Mouse (Mus musculus): ENCODE results near the gene Chrne. TPM values are rescaled to one million over a fixed set of nuclear protein-coding genes. Genes with fewer than 3 reads are reported as not detected.
A peak's percentile ranks its signal among the peaks of the same experiment; 100 is the strongest.

Gene Chrne
- polyA plus RNA-seq, 1 experiment from 2014 or later = not detected

GRCm38 (mm10) chr11:70646691-70647650 lies 28.0 kb upstream of the Chrne start, which contains the start of the genes Rnf167 and Slc25a11:
Rnf167 (plus strand) TSS chr11:70647235.
Slc25a11 (minus strand) TSS chr11:70647479.
- H3K4me3 ChIP-seq (ENCODE audit: low read depth, low read length) = peak within 1 kb of the TSS; percentile 72
- ATAC-seq (ENCODE audit: low FRiP score) = peak; percentile 91
- peak within 1 kb of the TSS; percentile 99 for H3K4me2 ChIP-seq
- under 1% methylated on average over 63 of the region's 63 CpGs for WGBS
- H3K9ac ChIP-seq (ENCODE audit: low read length) = peak within 1 kb of the TSS; percentile 78
- H3K27me3 ChIP-seq (ENCODE audit: control insufficient read depth, insufficient read depth, low read length) = no peaks in the 10 kb centered on the region
- H3K36me3 ChIP-seq (ENCODE audit: control insufficient read depth, insufficient read depth, low read length) = peaks cover 26% of the 10 kb centered on the region
- peaks cover 22% of the 10 kb centered on the region for H3K4me1 ChIP-seq (ENCODE audit: control insufficient read depth, insufficient read depth, low read length)
- no peaks in the 10 kb centered on the region for H3K9me3 ChIP-seq (ENCODE audit: control insufficient read depth, low read length)
- DNase-seq (ENCODE audit: low spot score, missing footprints) = peak; percentile 99
- H3K27ac ChIP-seq (ENCODE audit: low read depth, low read length) = peak within 1 kb of the TSS; percentile 88

DNA sequence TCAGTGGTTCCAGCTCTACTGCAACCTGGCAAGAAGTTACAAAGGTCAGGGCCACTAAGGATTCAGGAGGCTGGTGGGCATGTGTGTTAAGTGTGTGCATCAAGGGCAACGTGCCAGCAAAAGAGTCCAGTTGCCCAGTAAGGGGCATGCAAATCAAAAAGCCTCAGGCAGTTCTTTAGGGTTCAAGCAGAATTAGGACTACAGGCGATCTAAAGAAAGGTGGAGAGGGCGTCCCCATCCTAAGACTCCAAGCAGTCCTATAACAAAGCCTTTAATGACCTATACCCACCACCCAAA lies 27.2 kb upstream of the Chrne start:
- H3K9ac ChIP-seq (ENCODE audit: low read length) = peak overlapping the region; percentile 75
- peaks cover 24% of the 10 kb centered on the region for H3K36me3 ChIP-seq (ENCODE audit: control insufficient read depth, insufficient read depth, low read length)
- peak overlapping the region; percentile 63; the same call in 1 of the 2 replicates for H3K27ac ChIP-seq (ENCODE audit: low read depth, low read length)
- H3K4me2 ChIP-seq = peak overlapping the region; percentile 79
- no peak for ATAC-seq (ENCODE audit: low FRiP score)
- DNase-seq (ENCODE audit: low spot score, missing footprints) = no peak
- WGBS = 29% methylated on average over 3 of the region's 3 CpGs
- H3K27me3 ChIP-seq (ENCODE audit: control insufficient read depth, insufficient read depth, low read length) = no peaks in the 10 kb centered on the region
- no peaks in the 10 kb centered on the region for H3K9me3 ChIP-seq (ENCODE audit: control insufficient read depth, low read length)
- H3K4me1 ChIP-seq (ENCODE audit: control insufficient read depth, insufficient read depth, low read length) = peaks cover 22% of the 10 kb centered on the region
- H3K4me3 ChIP-seq (ENCODE audit: low read depth, low read length) = peak overlapping the region; percentile 72

- DNase-seq (ENCODE audit: low spot score, missing footprints) (no peak), ATAC-seq (ENCODE audit: low FRiP score) (no peak)
- Histone ChIP-seq H3K4me3 (ENCODE audit: low read depth, low read length) (peak overlapping the region; percentile 72), H3K27me3 (ENCODE audit: control insufficient read depth, insufficient read depth, low read length) (no peaks in the 10 kb centered on the region), H3K36me3 (ENCODE audit: control insufficient read depth, insufficient read depth, low read length) (peaks cover 18% of the 10 kb centered on the region), H3K9ac (ENCODE audit: low read length) (peak overlapping the region; percentile 75), H3K4me2 (peak overlapping the region; percentile 79), H3K4me1 (ENCODE audit: control insufficient read depth, insufficient read depth, low read length) (peaks cover 19% of the 10 kb centered on the region), H3K9me3 (ENCODE audit: control insufficient read depth, low read length) (no peaks in the 10 kb centered on the region), H3K27ac (ENCODE audit: low read depth, low read length) (no peak overlapping the region)
- WGBS = 91% methylated on average over 12 of the region's 12 CpGs
Measured at GRCm38 (mm10) chr11:70645461-70646258, 26.6 kb upstream of the Chrne start.

DNA sequence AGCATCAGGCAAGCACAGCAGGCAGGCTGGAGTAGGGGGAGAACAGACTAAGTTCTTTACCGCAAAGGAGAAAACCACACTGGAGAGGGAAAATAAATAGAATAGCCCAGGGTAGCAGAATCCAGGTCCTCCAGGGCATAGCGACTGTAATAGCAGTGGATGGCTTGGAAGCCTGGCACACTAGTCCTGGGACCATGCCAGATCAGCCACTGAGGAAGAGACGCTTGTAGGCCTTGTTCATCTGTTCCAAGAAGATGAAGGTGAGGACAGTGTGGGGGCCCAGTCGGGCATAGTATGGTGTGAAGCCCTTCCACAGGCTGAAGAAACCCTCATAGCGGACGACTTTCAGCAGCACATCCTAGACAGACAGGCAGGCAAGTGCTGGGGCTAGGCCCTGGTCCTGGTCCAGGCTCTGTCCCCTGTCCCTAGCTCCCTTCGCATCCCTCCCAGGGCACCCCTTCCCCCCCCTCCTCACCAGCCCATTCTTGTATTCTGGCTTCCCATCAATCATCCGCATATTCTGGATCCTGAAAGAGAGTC lies 25.6 kb upstream of the Chrne start:
- WGBS = 95% methylated on average over 8 of the region's 8 CpGs
- Histone ChIP-seq H3K27me3 (ENCODE audit: control insufficient read depth, insufficient read depth, low read length) (no peaks in the 10 kb centered on the region), H3K4me3 (ENCODE audit: low read depth, low read length) (no peak overlapping the region), H3K9ac (ENCODE audit: low read length) (peak overlapping the region; percentile 10; the same call in 1 of the 2 replicates), H3K9me3 (ENCODE audit: control insufficient read depth, low read length) (no peaks in the 10 kb centered on the region), H3K36me3 (ENCODE audit: control insufficient read depth, insufficient read depth, low read length) (peaks cover 16% of the 10 kb centered on the region), H3K27ac (ENCODE audit: low read depth, low read length) (no peak overlapping the region), H3K4me1 (ENCODE audit: control insufficient read depth, insufficient read depth, low read length) (peaks cover 19% of the 10 kb centered on the region), H3K4me2 (no peak overlapping the region)
- DNase-seq (ENCODE audit: low spot score, missing footprints) = no peak
- no peak for ATAC-seq (ENCODE audit: low FRiP score)

GRCm38 (mm10) chr11:70643051-70643450 lies 24.0 kb upstream of the Chrne start:
- H3K9ac ChIP-seq (ENCODE audit: low read length) = no peak overlapping the region
- H3K4me2 ChIP-seq = no peak overlapping the region
- no peak overlapping the region for H3K27ac ChIP-seq (ENCODE audit: low read depth, low read length)
- H3K27me3 ChIP-seq (ENCODE audit: control insufficient read depth, insufficient read depth, low read length) = no peaks in the 10 kb centered on the region
- no peak overlapping the region for H3K4me3 ChIP-seq (ENCODE audit: low read depth, low read length)
- ATAC-seq (ENCODE audit: low FRiP score) = no peak
- no peak for DNase-seq (ENCODE audit: low spot score, missing footprints)
- H3K36me3 ChIP-seq (ENCODE audit: control insufficient read depth, insufficient read depth, low read length) = peaks cover 9% of the 10 kb centered on the region
- WGBS = 95% methylated on average over 6 of the region's 6 CpGs
- H3K4me1 ChIP-seq (ENCODE audit: control insufficient read depth, insufficient read depth, low read length) = peaks cover 13% of the 10 kb centered on the region
- H3K9me3 ChIP-seq (ENCODE audit: control insufficient read depth, low read length) = no peaks in the 10 kb centered on the region

- Histone ChIP-seq H3K9ac (ENCODE audit: low read length) (no peak overlapping the region), H3K36me3 (ENCODE audit: control insufficient read depth, insufficient read depth, low read length) (peaks cover 9% of the 10 kb centered on the region), H3K4me1 (ENCODE audit: control insufficient read depth, insufficient read depth, low read length) (peaks cover 9% of the 10 kb centered on the region), H3K27me3 (ENCODE audit: control insufficient read depth, insufficient read depth, low read length) (no peaks in the 10 kb centered on the region), H3K27ac (ENCODE audit: low read depth, low read length) (no peak overlapping the region), H3K4me3 (ENCODE audit: low read depth, low read length) (no peak overlapping the region), H3K4me2 (no peak overlapping the region), H3K9me3 (ENCODE audit: control insufficient read depth, low read length) (no peaks in the 10 kb centered on the region)
- WGBS = 80% methylated on average over 7 of the region's 7 CpGs
- DNase-seq (ENCODE audit: low spot score, missing footprints) (no peak), ATAC-seq (ENCODE audit: low FRiP score) (no peak)
Measured at GRCm38 (mm10) chr11:70641241-70641640, 22.2 kb upstream of the Chrne start.

GRCm38 (mm10) chr11:70639976-70640375 lies 21.0 kb upstream of the Chrne start:
- Histone ChIP-seq H3K27ac (ENCODE audit: low read depth, low read length) (no peak overlapping the region), H3K9ac (ENCODE audit: low read length) (no peak overlapping the region), H3K4me1 (ENCODE audit: control insufficient read depth, insufficient read depth, low read length) (no peaks in the 10 kb centered on the region), H3K4me3 (ENCODE audit: low read depth, low read length) (no peak overlapping the region), H3K9me3 (ENCODE audit: control insufficient read depth, low read length) (no peaks in the 10 kb centered on the region), H3K27me3 (ENCODE audit: control insufficient read depth, insufficient read depth, low read length) (no peaks in the 10 kb centered on the region), H3K4me2 (no peak overlapping the region), H3K36me3 (ENCODE audit: control insufficient read depth, insufficient read depth, low read length) (peaks cover 6% of the 10 kb centered on the region)
- DNase-seq (ENCODE audit: low spot score, missing footprints) (no peak), ATAC-seq (ENCODE audit: low FRiP score) (no peak)
- 84% methylated on average over 8 of the region's 8 CpGs for WGBS

DNA sequence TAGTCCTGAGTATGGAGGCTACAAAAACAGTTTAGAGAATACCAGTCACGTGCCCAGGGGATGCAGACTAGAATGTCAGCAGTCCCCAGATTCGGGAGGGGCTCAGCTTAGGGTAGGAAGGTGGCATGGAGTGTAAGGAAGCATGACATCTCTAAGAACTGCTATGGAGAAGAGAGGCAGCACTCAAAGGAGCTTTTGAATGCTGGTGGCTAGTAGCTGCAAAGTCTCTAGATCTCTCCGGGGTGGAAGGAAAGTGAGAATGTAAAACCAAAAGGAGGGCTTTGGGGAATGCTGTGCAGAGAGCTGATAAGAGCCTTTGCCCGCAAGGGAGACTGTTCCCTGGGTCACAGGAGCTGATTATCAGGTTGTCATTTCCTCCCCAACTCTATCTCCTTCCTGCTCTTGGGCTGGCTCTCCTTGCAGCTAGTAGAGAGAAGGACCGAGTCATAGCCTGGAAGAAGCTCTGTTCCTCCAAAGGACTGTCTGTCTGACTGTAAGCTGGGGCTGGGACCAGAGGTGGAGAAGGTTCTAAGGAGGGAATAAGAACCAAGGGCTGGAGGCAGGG lies 19.8 kb upstream of the Chrne start, which contains the start of gene Gp1ba:
Gene Gp1ba, plus strand, starts transcription at position 409 of the 565 bp plus-strand sequence.
- Histone ChIP-seq H3K27ac (ENCODE audit: low read depth, low read length) (no peak within 1 kb of the TSS), H3K4me1 (ENCODE audit: control insufficient read depth, insufficient read depth, low read length) (no peaks in the 10 kb centered on the region), H3K9me3 (ENCODE audit: control insufficient read depth, low read length) (no peaks in the 10 kb centered on the region), H3K9ac (ENCODE audit: low read length) (no peak within 1 kb of the TSS), H3K4me2 (no peak within 1 kb of the TSS), H3K4me3 (ENCODE audit: low read depth, low read length) (no peak within 1 kb of the TSS), H3K27me3 (ENCODE audit: control insufficient read depth, insufficient read depth, low read length) (no peaks in the 10 kb centered on the region), H3K36me3 (ENCODE audit: control insufficient read depth, insufficient read depth, low read length) (no peaks in the 10 kb centered on the region)
- 59% methylated on average over 5 of the region's 5 CpGs for WGBS
- no peak for DNase-seq (ENCODE audit: low spot score, missing footprints)
- no peak for ATAC-seq (ENCODE audit: low FRiP score)
